Mouse (Mus musculus) lung, adult 2 months (tissue): ENCODE results near the gene Pgpep1. TPM values are rescaled to one million over a fixed set of nuclear protein-coding genes. Genes with fewer than 3 reads are reported as not detected.

Source experiments
- DNase-seq: peaks from one replicate; pipeline ENCODE4 v3.0.0; 2022
- H3K4me1 ChIP-seq: fragments of 200-500 bp; 2 replicates; pipeline ENCODE4 v1.6.1; 2011; ENCODE audit warnings: low read length; ENCODE audit not compliant: control insufficient read depth, insufficient read depth
- H3K4me3 ChIP-seq: fragments of 200-500 bp; replicated peaks from 2 replicates; pipeline ENCODE3; 2011; ENCODE audit warnings: low read depth, mild to moderate bottlenecking, control low read depth, low read length; ENCODE audit errors: extremely low read depth
- CTCF ChIP-seq: fragments of 200-500 bp; IDR thresholded peaks from 2 replicates; pipeline ENCODE4 v1.5.1; 2011; ENCODE audit warnings: mild to moderate bottlenecking, low read length, control low read depth; ENCODE audit not compliant: insufficient read depth
- POLR2A ChIP-seq: fragments of 200-500 bp; IDR thresholded peaks from 2 replicates; pipeline ENCODE4 v1.6.1; 2011; ENCODE audit warnings: low read depth, mild to moderate bottlenecking, control low read depth, low read length, borderline replicate concordance; ENCODE audit errors: extremely low read depth
- WGBS: fragments of 180-500 bp; shearing (Covaris S2); methylation state at CpG from one replicate; pipeline ENCODE4 v1.1.7; 2018; 5-methylcytosine and 5-hydroxymethylcytosine counted together
- polyA plus RNA-seq: library from polyadenylated mRNA; depleted of rRNA; stranded (reverse); fragments of >200 nt; gene quantifications from 2 replicates; pipeline ENCODE4 v1.2.3, GENCODE M21; 2012

Pgpep1 gene
- polyA plus RNA-seq, 1 experiment = 33.7 TPM

DNA sequence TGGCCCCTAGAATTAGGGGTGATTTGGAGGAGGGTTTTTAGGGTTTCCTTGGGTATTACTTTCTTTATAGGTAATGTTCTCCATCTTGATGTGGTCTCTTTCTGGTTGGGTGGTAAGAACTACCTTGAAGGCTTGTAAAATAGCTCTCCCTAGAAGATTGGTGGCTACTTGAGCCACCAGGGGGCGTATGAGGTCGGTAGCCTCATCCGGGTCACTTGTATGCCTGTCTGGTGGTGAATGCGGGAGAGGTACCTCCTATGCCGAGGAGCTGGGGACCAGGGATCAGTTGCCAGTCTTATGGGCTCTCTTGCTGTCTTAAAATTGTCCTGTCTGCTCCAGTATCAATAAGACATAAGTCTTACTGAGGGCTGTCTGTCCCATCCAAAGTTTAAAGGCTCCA, 35.1 kb downstream of the Pgpep1 start:
- TF ChIP-seq CTCF = peak; percentile 64
- TF ChIP-seq POLR2A = no peak
- 5% methylated on average over 5 of the region's 5 CpGs for WGBS
- no peak overlapping the region for H3K4me3 ChIP-seq
- no peak for DNase-seq
- H3K4me1 ChIP-seq = peaks cover 2% of the 10 kb centered on the region

GRCm38 (mm10) chr8:70622220-70622619, 38.0 kb downstream of the Pgpep1 start:
- WGBS = 57% methylated on average over 3 of the region's 3 CpGs
- Histone ChIP-seq H3K4me1 (no peaks in the 10 kb centered on the region), H3K4me3 (no peak overlapping the region)
- no peak for DNase-seq
- no peak for TF ChIP-seq CTCF
- no peak for TF ChIP-seq POLR2A

- DNase-seq = no peak
- H3K4me3 ChIP-seq = no peak overlapping the region
These were observed 41.3 kb downstream of the Pgpep1 start for GRCm38 (mm10) chr8:70618888-70619334.

GRCm38 (mm10) chr8:70617985-70618384, 42.2 kb downstream of the Pgpep1 start:
- H3K4me3 ChIP-seq = peak overlapping the region; percentile 16
- H3K4me1 ChIP-seq = no peaks in the 10 kb centered on the region
- TF ChIP-seq POLR2A (no peak), CTCF (no peak)
- 76% methylated on average over 11 of the region's 11 CpGs for WGBS
- DNase-seq = no peak

More at GRCm38 (mm10) chr8:70618888-70619334, 41.3 kb downstream of the Pgpep1 start:
- TF ChIP-seq POLR2A (no peak), CTCF (no peak)
- no peaks in the 10 kb centered on the region for H3K4me1 ChIP-seq
- WGBS = 24% methylated on average over 9 of the region's 9 CpGs

- Histone ChIP-seq H3K4me1 (peaks cover 1% of the 10 kb centered on the region; the same call in 1 of the 2 replicates), H3K4me3 (peak overlapping the region; percentile 25)
- WGBS = 39% methylated on average over 11 of the region's 11 CpGs
- DNase-seq = no peak
- TF ChIP-seq POLR2A = no peak
- no peak for TF ChIP-seq CTCF
These were observed 43.5 kb downstream of the Pgpep1 start for GRCm38 (mm10) chr8:70616645-70617044.

GRCm38 (mm10) chr8:70615894-70616293, 44.3 kb downstream of the Pgpep1 start, which contains the start of gene Lrrc25:
Gene Lrrc25, plus strand, starts transcription at chr8:70616155.
- TF ChIP-seq POLR2A = no peak
- TF ChIP-seq CTCF = no peak
- Histone ChIP-seq H3K4me3 (peak within 1 kb of the TSS; percentile 25), H3K4me1 (peaks cover 3% of the 10 kb centered on the region; the same call in 1 of the 2 replicates)
- DNase-seq = no peak
- 63% methylated on average over 3 of the region's 3 CpGs for WGBS

GRCm38 (mm10) chr8:70615281-70615680, 44.9 kb downstream of the Pgpep1 start:
- TF ChIP-seq POLR2A (no peak), CTCF (no peak)
- Histone ChIP-seq H3K4me1 (peaks cover 7% of the 10 kb centered on the region), H3K4me3 (no peak overlapping the region)
- 77% methylated on average over 8 of the region's 8 CpGs for WGBS
- DNase-seq = no peak

GRCm38 (mm10) chr8:70614469-70614868, 45.7 kb downstream of the Pgpep1 start:
- Histone ChIP-seq H3K4me3 (no peak overlapping the region), H3K4me1 (peaks cover 7% of the 10 kb centered on the region)
- no peak for DNase-seq
- WGBS = 43% methylated on average over 5 of the region's 5 CpGs
- TF ChIP-seq CTCF = no peak
- TF ChIP-seq POLR2A = no peak

GRCm38 (mm10) chr8:70613763-70614162, 46.4 kb downstream of the Pgpep1 start:
- no peak for DNase-seq
- 18% methylated on average over 1 of the region's 1 CpGs for WGBS
- Histone ChIP-seq H3K4me3 (no peak overlapping the region), H3K4me1 (peaks cover 11% of the 10 kb centered on the region)
- TF ChIP-seq POLR2A (no peak), CTCF (no peak)

DNA sequence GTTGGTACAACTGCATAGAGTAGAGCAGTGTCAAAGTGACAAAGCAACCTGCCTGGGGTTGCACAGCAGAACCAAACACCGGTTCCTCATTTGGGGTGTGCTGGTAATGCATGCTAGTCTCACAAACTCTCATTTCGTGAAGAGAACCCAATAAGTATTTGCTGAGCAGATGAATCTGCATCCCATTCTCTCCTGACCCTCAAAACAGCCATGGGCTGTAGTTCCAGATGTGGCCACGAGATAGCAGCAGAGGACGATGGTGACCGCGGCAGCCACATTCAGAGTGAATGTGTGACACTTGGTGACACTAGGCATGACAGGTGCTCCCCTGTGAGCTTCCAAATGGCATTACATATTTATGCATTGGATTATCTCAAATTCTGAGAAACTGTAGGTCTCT, 48.3 kb downstream of the Pgpep1 start:
- peak; percentile 93 for DNase-seq
- 1% methylated on average over 6 of the region's 6 CpGs for WGBS
- TF ChIP-seq CTCF (peak; percentile 94), POLR2A (no peak)
- H3K4me1 ChIP-seq = peaks cover 19% of the 10 kb centered on the region
- H3K4me3 ChIP-seq = peak overlapping the region; percentile 48
